Mouse (Mus musculus): ENCODE data around the gene Mybpc2. TPM values are rescaled to one million over a fixed set of nuclear protein-coding genes. Genes with fewer than 3 reads are reported as not detected.

The Mybpc2 gene
- polyA plus RNA-seq, 1 experiment from 2014 or later: not detected

DNA sequence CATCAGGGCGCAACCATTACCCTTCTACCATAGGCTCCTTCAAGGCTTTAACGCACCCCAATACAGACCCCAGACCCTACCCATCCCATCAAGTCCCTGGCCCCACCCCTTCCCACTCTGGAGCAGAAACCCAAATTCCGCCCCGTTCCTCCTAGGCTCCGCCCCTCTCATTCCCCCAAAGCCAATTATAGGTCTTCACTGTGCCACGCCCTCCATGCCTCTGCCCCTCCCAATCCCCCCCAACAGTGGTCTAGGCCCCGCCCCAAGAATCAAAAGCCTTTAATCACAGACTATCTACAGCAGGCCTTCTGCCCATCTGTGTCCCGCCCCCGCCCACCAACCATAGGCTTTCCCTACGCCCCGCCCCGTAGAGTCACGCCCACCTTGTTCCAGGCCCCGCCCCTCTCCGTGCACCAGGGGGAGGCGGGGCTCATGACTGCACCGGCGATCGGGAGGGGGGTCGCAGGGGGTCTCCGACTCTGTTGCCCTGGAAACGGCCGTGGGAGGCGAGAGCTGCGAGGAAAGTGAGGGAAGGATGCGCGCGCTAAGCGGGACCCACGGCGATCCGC is 28.8 kb upstream of the Mybpc2 start:
- Histone ChIP-seq H3K36me3 (peaks cover 35% of the 10 kb centered on the region), H3K4me2 (peak overlapping the region; percentile 76), H3K27ac (peak overlapping the region; percentile 97), H3K9ac (peak overlapping the region; percentile 78), H3K4me3 (peak overlapping the region; percentile 84), H3K9me3 (replicated peaks) (no peaks in the 10 kb centered on the region), H3K4me1 (peaks cover 37% of the 10 kb centered on the region), H3K27me3 (replicated peaks) (no peaks in the 10 kb centered on the region; the same call in 1 of the 2 replicates)
- under 1% methylated on average over 32 of the region's 32 CpGs for WGBS (ENCODE audit: insufficient replicate concordance)
- peak; percentile 62 for ATAC-seq

DNA sequence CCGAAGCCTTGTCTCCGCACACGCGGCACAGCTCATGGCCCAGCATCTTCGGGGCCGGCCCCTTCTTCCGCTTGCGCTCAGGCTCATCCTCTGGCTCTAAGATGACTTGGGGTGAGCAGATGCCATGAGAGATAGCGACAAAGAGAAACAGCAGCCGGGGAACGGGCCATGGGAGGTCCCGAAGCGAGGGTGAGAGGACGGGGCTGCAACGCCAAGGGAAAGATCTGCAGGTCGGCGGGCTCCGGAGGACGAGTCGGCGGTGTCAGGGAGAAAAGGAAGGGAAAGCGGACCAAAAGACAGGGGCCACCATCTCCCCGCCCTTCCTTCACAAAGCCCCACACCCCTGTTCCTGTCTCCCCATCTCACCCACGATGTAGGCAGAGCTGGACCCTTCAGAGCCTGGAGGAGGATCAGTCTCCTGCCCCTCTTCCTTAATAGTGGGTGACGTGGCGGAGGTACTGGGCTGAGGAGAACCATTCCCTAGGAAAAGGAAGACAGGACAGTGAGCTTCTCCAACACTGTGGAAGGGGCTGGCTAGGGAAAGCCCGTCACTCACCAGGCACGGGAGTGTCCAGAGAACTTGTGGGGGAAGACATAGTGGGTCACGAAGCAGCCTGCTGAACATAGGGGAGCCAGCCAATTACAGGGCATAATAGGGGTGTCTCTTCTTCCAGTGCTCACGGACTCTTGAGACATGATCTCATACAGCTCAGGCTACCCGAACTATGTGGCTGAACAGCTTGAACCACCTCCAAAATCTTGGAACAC is 27.9 kb upstream of the Mybpc2 start:
- ATAC-seq: no peak
- Histone ChIP-seq H3K4me1 (peaks cover 43% of the 10 kb centered on the region), H3K36me3 (peaks cover 35% of the 10 kb centered on the region), H3K9me3 (replicated peaks) (no peaks in the 10 kb centered on the region), H3K4me2 (peak overlapping the region; percentile 76), H3K27me3 (replicated peaks) (no peaks in the 10 kb centered on the region; the same call in 1 of the 2 replicates), H3K9ac (peak overlapping the region; percentile 36; the same call in 1 of the 2 replicates), H3K27ac (peak overlapping the region; percentile 97), H3K4me3 (peak overlapping the region; percentile 84)
- 86% methylated on average over 31 of the region's 31 CpGs for WGBS (ENCODE audit: insufficient replicate concordance)

DNA sequence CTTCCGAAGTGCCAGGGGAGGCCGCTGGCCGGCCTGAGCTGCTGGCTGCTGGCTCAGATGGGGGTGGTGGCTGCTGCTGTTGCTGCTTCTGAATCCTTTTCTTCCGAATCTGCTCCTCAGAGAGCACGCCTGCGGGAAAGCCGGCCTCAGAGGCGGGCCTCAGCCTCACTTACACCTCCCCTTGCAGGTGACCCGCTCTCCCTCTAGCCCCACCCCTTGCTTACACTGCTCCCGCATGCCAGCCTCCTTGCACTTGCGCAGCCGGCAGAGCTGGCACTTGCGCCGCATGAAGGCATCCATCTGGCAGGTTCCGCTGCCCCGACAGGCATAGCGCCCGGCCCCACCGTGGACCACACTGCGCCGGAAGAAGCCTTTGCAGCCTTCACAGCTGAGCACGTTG is 27.3 kb upstream of the Mybpc2 start:
- Histone ChIP-seq H3K4me2 (no peak overlapping the region), H3K9ac (no peak overlapping the region), H3K27me3 (replicated peaks) (no peaks in the 10 kb centered on the region; the same call in 1 of the 2 replicates), H3K9me3 (replicated peaks) (no peaks in the 10 kb centered on the region), H3K4me3 (no peak overlapping the region), H3K27ac (no peak overlapping the region), H3K4me1 (peaks cover 43% of the 10 kb centered on the region), H3K36me3 (peaks cover 39% of the 10 kb centered on the region)
- WGBS (ENCODE audit: insufficient replicate concordance): 84% methylated on average over 22 of the region's 22 CpGs
- no peak for ATAC-seq

DNA sequence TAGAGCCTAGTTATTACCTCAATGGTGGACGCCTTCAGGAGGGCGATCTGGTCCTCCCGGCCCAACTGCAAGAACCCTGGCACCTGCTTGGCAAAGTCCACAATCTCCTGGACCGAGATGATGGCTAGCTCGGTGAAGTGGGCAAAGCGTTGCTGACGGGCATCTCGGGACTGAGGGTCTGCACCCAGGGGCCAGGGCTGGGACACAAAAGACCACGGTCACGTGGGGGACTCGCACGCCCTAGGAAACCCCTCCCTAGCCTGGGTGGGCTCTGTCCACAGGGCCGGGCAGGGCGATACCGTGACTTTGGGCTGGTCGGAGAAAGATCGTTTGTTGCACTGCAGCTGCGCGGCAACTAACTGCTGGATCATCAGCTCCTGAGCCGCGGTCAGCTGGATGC is 26.8 kb upstream of the Mybpc2 start:
- Histone ChIP-seq H3K4me2 (no peak overlapping the region), H3K27me3 (replicated peaks) (no peaks in the 10 kb centered on the region; the same call in 1 of the 2 replicates), H3K4me3 (no peak overlapping the region), H3K27ac (no peak overlapping the region), H3K36me3 (peaks cover 43% of the 10 kb centered on the region), H3K9me3 (replicated peaks) (no peaks in the 10 kb centered on the region), H3K9ac (no peak overlapping the region), H3K4me1 (peaks cover 41% of the 10 kb centered on the region)
- WGBS (ENCODE audit: insufficient replicate concordance): 92% methylated on average over 21 of the region's 21 CpGs
- no peak for ATAC-seq

DNA sequence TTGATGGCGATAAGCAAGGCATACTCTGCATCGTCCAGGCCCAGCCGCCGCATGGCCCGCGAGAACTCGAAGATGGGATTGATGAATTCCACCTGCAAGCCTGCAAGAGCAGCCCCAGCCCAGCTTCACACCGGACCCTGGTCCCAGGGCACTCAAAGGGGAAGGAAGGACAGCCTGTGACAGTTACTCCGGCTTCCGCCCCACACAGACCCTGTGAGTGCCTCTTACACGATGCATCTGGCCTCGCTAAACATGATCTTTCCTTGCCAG is 25.9 kb upstream of the Mybpc2 start:
- Histone ChIP-seq H3K27ac (no peak overlapping the region), H3K27me3 (replicated peaks) (no peaks in the 10 kb centered on the region), H3K4me3 (no peak overlapping the region), H3K4me2 (no peak overlapping the region), H3K4me1 (peaks cover 39% of the 10 kb centered on the region), H3K9me3 (replicated peaks) (no peaks in the 10 kb centered on the region), H3K9ac (no peak overlapping the region), H3K36me3 (peaks cover 52% of the 10 kb centered on the region)
- ATAC-seq: no peak
- WGBS (ENCODE audit: insufficient replicate concordance): 88% methylated on average over 12 of the region's 12 CpGs

DNA sequence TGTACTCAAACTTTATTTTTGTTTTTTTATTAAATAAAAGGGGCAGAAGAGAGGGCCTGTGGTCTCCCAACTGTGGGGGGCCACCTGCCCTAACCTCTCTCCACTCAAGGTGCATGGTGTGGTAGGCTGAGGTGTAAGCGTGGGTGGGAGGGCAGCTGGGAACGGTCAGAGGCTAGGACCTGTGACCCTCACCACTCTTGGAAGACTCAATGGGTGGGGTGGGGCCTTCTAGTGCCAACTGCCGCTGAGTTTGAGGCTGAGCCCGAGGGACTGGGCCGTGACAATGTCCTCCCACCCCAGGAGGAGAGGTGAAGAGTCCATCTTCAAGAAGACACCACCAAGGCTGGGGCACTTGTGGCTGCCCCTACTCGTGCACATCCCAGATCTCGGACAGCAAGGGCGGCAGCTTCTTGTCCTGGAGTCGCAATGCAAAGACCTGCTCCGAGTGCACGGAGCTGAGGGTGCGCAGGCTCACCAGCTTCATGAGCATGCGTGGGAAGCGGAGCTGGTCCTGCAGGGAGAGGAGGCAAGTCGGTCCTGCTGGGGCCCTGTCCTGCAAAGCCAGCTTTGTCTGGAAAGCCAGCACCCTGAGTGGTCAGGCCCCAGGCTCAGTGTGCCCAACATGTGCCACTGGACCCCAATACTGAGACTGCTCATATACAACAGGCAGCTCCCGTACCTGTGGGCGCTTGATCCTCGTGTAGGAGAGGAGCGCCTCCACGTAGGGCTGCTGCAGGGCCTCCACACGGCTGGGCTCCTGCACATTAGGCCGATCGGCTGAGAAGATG is 25.4 kb upstream of the Mybpc2 start:
- 89% methylated on average over 23 of the region's 23 CpGs for WGBS (ENCODE audit: insufficient replicate concordance)
- H3K36me3 ChIP-seq: peaks cover 57% of the 10 kb centered on the region
- no peak overlapping the region for H3K4me2 ChIP-seq
- no peaks in the 10 kb centered on the region for H3K27me3 ChIP-seq (replicated peaks)
- no peaks in the 10 kb centered on the region for H3K9me3 ChIP-seq (replicated peaks)
- H3K4me3 ChIP-seq: no peak overlapping the region
- no peak overlapping the region for H3K9ac ChIP-seq
- no peak overlapping the region for H3K27ac ChIP-seq
- no peak for ATAC-seq
- peaks cover 39% of the 10 kb centered on the region for H3K4me1 ChIP-seq

DNA sequence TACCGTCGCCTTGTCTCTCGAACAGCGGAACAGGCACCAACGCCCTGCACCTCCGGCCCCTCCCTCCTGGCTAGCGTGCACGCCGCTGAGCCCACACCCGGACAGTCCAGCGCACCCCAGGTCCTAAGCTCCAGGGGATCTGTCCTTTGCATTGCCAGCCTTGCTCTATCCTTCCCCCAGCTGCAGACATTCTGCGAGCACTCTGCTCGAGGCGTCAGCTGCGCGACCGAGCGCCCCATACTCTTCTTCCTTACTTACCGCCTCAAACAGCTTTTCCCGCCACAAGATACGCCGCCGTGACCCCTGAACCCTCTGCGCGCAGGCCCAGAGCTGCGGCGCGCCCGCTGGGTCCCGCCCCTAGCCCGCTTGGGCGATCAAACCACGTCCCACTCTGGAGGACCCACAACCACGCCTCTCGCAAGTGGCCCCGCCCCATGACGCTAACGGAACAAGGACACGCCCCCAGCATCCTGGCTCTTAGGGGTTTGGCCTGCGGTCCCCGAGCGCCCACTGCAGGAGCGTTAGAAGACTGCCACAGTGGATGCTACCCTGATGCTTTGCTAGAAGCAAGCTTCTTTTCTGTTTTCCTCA is 24.1 kb upstream of the Mybpc2 start, which contains the start of gene Pold1:
Gene Pold1 (minus strand): TSS at position 353 of the 591 bp plus-strand sequence.
- peaks cover 32% of the 10 kb centered on the region for H3K4me1 ChIP-seq
- no peaks in the 10 kb centered on the region for H3K9me3 ChIP-seq (replicated peaks)
- H3K9ac ChIP-seq: peak within 1 kb of the TSS; percentile 76
- H3K36me3 ChIP-seq: peaks cover 63% of the 10 kb centered on the region
- H3K27me3 ChIP-seq (replicated peaks): no peaks in the 10 kb centered on the region
- peak within 1 kb of the TSS; percentile 94 for H3K4me2 ChIP-seq
- under 1% methylated on average over 43 of the region's 43 CpGs for WGBS (ENCODE audit: insufficient replicate concordance)
- H3K27ac ChIP-seq: peak within 1 kb of the TSS; percentile 91
- H3K4me3 ChIP-seq: peak within 1 kb of the TSS; percentile 76
- ATAC-seq: peak; percentile 94

DNA sequence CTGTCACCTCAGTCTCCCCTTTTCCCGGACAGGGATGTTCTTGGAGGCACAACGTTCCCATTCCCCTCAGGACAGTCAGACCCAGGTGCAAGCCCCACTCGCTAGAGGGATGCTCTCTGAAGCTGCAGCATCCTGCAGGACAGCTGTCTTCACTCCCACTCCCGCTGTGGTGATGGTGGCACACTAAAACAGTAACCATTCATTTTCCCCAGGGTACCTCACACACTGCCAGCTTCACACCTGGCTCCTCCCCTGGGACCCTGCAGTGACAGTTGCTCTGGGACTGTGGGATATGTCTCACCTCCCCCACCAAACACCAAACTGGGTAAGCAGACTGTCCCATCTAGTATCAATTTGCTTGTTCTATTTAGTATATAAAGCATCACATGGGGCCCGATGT is 23.3 kb upstream of the Mybpc2 start:
- WGBS (ENCODE audit: insufficient replicate concordance): 21% methylated on average over 5 of the region's 5 CpGs
- Histone ChIP-seq H3K36me3 (peaks cover 72% of the 10 kb centered on the region), H3K9me3 (replicated peaks) (no peaks in the 10 kb centered on the region), H3K4me2 (peak overlapping the region; percentile 94), H3K27ac (peak overlapping the region; percentile 91), H3K4me3 (peak overlapping the region; percentile 76), H3K27me3 (replicated peaks) (no peaks in the 10 kb centered on the region), H3K4me1 (peaks cover 25% of the 10 kb centered on the region), H3K9ac (peak overlapping the region; percentile 76)
- ATAC-seq: no peak

DNA sequence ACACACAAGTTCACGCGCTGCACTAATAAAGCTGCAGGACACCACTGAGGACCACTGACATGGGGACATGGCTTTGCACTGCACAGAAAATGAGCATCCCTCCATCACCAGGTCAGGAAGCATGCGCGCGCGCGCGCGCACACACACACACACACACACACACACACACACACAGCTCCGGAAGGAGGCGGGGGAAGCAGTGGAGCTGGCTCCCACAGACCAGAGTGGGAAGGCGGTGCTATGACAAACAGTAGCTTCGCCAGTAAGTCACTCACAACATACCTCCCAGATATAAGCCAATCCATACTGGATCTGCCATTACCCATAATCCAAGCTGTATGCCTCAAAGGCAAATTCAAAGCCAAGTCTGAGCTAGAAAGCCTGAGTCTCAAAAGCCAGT is 22.6 kb upstream of the Mybpc2 start:
- Histone ChIP-seq H3K4me3 (peak overlapping the region; percentile 76), H3K36me3 (peaks cover 72% of the 10 kb centered on the region), H3K27me3 (replicated peaks) (no peaks in the 10 kb centered on the region), H3K27ac (peak overlapping the region; percentile 91), H3K9ac (peak overlapping the region; percentile 76), H3K4me1 (peaks cover 19% of the 10 kb centered on the region), H3K4me2 (peak overlapping the region; percentile 94), H3K9me3 (replicated peaks) (no peaks in the 10 kb centered on the region)
- 94% methylated on average over 13 of the region's 13 CpGs for WGBS (ENCODE audit: insufficient replicate concordance)
- ATAC-seq: no peak

DNA sequence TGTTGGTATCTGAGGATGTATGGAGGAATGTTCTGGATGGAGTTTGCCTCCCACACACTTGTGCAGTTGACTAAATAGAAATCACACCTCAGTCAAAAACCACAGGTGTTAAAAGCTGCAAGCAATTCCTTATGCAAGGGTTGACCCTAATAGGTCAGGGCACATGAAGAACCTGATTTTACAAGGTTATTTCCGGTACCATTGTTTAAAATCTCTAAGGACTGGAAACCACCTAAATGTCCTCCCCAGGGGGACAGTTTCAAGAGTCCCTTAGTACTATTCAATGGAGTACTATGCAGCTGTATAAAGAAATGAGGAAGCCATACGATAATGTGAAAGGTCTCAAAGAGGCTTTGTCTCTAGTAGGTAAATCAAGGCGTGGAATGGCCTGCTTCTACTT is 21.8 kb upstream of the Mybpc2 start:
- H3K9me3 ChIP-seq (replicated peaks): no peaks in the 10 kb centered on the region
- no peak overlapping the region for H3K27ac ChIP-seq
- no peaks in the 10 kb centered on the region for H3K27me3 ChIP-seq (replicated peaks)
- 96% methylated on average over 3 of the region's 3 CpGs for WGBS (ENCODE audit: insufficient replicate concordance)
- no peak overlapping the region for H3K4me3 ChIP-seq
- H3K9ac ChIP-seq: no peak overlapping the region; the same call in 1 of the 2 replicates
- H3K36me3 ChIP-seq: peaks cover 72% of the 10 kb centered on the region
- peaks cover 19% of the 10 kb centered on the region for H3K4me1 ChIP-seq
- no peak overlapping the region; the same call in 1 of the 2 replicates for H3K4me2 ChIP-seq
- ATAC-seq: no peak

DNA sequence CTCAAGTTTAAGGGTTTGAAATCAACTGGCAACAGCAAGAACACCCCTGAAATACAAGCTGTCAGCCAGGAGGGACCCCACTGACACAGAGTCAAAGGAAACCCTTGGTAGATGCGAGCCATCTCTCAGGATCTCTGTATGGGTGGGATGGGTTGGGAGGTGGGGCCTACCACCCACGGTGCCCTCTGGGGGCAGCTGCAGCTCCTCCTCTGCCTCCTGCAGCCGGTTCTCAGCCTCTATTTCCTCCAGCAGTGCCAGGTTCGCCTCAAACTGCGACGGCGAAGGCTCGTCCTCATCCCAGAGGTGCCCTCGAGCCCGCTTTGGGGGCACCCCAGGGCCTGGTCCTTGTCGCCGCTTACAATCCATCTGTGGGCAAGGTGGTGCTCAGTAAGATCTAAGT is 18.6 kb upstream of the Mybpc2 start:
- no peak overlapping the region for H3K4me3 ChIP-seq
- H3K4me2 ChIP-seq: no peak overlapping the region
- 86% methylated on average over 12 of the region's 12 CpGs for WGBS (ENCODE audit: insufficient replicate concordance)
- no peaks in the 10 kb centered on the region for H3K27me3 ChIP-seq (replicated peaks)
- ATAC-seq: no peak
- peaks cover 84% of the 10 kb centered on the region for H3K36me3 ChIP-seq
- H3K4me1 ChIP-seq: peaks cover 15% of the 10 kb centered on the region
- no peak overlapping the region for H3K9ac ChIP-seq
- H3K9me3 ChIP-seq (replicated peaks): no peaks in the 10 kb centered on the region
- no peak overlapping the region for H3K27ac ChIP-seq

DNA sequence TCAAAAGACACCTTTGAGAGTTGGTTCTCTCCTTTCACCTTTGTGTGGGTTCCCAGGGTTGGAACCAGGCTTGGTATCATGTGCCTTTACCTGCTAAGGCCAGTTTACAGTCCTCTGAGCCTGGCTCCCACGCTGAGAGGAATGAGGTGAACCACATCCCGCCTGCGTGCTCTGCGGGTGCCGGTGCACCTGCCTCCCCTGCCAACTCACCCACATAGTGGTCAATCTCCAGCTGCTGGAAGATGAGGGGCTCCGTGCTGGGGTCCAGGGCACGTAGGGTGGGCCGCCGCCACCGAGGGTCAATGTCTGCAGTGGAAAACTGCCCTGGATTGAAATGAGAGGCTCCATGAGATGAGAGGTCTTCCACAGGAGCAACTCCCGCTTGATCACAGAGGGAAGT is 18.1 kb upstream of the Mybpc2 start:
- Histone ChIP-seq H3K4me2 (no peak overlapping the region), H3K9ac (no peak overlapping the region), H3K9me3 (replicated peaks) (no peaks in the 10 kb centered on the region), H3K36me3 (peaks cover 89% of the 10 kb centered on the region), H3K27me3 (replicated peaks) (no peaks in the 10 kb centered on the region), H3K27ac (no peak overlapping the region), H3K4me1 (peaks cover 10% of the 10 kb centered on the region), H3K4me3 (no peak overlapping the region)
- ATAC-seq: no peak
- WGBS (ENCODE audit: insufficient replicate concordance): 88% methylated on average over 11 of the region's 11 CpGs

Measured in liver, embryonic 12.5 days (tissue).